ENCODE assay signal across 14 mouse cellular contexts in the genomic region with DNA sequence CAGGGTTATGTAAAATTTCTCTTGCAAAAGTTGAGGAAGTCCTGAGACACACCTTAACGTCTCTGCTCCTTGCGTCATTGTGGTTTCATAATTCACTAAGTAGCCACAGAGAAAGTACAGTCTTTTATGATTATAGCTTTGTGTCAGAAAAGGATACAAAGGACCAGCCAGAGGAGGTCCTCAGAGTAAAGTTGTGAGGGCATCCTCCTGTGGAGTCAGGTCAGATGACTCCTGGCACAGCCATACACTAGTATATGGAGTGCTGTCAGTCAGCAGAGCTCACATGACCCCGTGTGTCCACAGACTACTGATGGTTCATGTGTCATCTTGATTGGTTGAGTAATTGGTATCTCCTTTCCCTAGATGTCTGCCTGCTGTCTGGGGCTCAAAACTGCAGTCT. TPM values are rescaled to one million over a fixed set of nuclear protein-coding genes. Genes with fewer than 3 reads are reported as not detected.
DNase-seq lines count a peak whose midpoint lies in the region; ATAC-seq and TF ChIP-seq lines count a peak whose summit lies in the region.
"Had no signal": no experiment of that assay in that cellular context is flagged by ENCODE, and none has a peak within 500 bp of the region (broad histone marks: within the 10 kb centered on the region; RNA-seq: fewer than 3 reads in every experiment).

No protein-coding gene starts in this region.

- no peak overlapping the region for H3K4me3 ChIP-seq in liver, adult 2 months (ENCODE audit: insufficient read depth, low read depth, low read length)
- no peak overlapping the region for H3K4me3 ChIP-seq in MEL (ENCODE audit: control insufficient read depth in 1 of 2, insufficient read depth in 1 of 2, low read depth in 2 of 2, low read length in 2 of 2)
- H3K4me3 ChIP-seq: embryonic facial prominence, embryonic 12.5 days; heart, adult 2 months; hindbrain, embryonic 10.5 days; limb, embryonic 12.5 days; megakaryocyte, embryonic 14.5 days had no signal

- no peak overlapping the region for H3K27ac ChIP-seq in liver, adult 2 months (replicated peaks; ENCODE audit: insufficient read depth, low read depth, low read length)
- peak overlapping the region; percentile 79 for H3K27ac ChIP-seq in MEL (ENCODE audit: control insufficient read depth, low read depth, low read length)
- H3K27ac ChIP-seq: embryonic facial prominence, embryonic 12.5 days; heart, adult 2 months; hindbrain, embryonic 10.5 days; limb, embryonic 12.5 days had no signal

- TF ChIP-seq CTCF in liver, adult 2 months (IDR thresholded peaks at IDR 0.05; ENCODE audit: low read depth, low read length), result no peak
- no peak for TF ChIP-seq CTCF in MEL (IDR thresholded peaks at IDR 0.05 in 2 of 3, conservative IDR thresholded peaks at IDR 0.05 in 1 of 3; ENCODE audit: control insufficient read depth in 1 of 3, insufficient read depth in 1 of 3, low read depth in 2 of 3, low read length in 3 of 3, poor library complexity in 1 of 3, severe bottlenecking in 1 of 3)

- peak; percentile 50 for DNase-seq in liver, adult 2 months (ENCODE audit: extremely low read depth, low read depth, low spot score)
- DNase-seq in liver (no peak), MEL (ENCODE audit: low read depth, low spot score) (peak; percentile 64)
- DNase-seq in CD4-positive helper T cell, adult 2 months (ENCODE audit: low read depth, low spot score), result peak; percentile 55
- no peak for DNase-seq in urinary bladder, postnatal 25 days (ENCODE audit: low spot score)
- no peak for DNase-seq in cerebellum, postnatal 25 days
- DNase-seq: adrenal gland, postnatal 10 days; cerebellum, adult 2 months; heart, adult 2 months had no signal

- H3K9ac ChIP-seq in liver, adult 2 months (ENCODE audit: low read depth, low read length), result no peak overlapping the region
- H3K9ac ChIP-seq in MEL (ENCODE audit: control insufficient read depth, low read depth, low read length, poor library complexity, severe bottlenecking), result peak overlapping the region; percentile 3; the same call in 1 of the 2 replicates
- H3K9ac ChIP-seq: embryonic facial prominence, embryonic 12.5 days; limb, embryonic 12.5 days had no signal

- peaks cover 71% of the 10 kb centered on the region for H3K79me2 ChIP-seq in liver, adult 2 months (ENCODE audit: control insufficient read depth, insufficient read depth, low read length)
- peaks cover 74% of the 10 kb centered on the region for H3K79me2 ChIP-seq in MEL (ENCODE audit: control insufficient read depth, insufficient read depth, low read length, poor library complexity)

- no peak for TF ChIP-seq POLR2A in liver, adult 2 months (IDR thresholded peaks at IDR 0.05; ENCODE audit: extremely low read depth, insufficient read depth, low read length)
- TF ChIP-seq POLR2A in MEL (IDR thresholded peaks at IDR 0.05; ENCODE audit: control insufficient read depth in 1 of 2, insufficient read depth in 1 of 2, low read depth in 1 of 2, low read length in 2 of 2, poor library complexity in 1 of 2), result no peak

- peaks cover 25% of the 10 kb centered on the region for H3K4me1 ChIP-seq in liver, adult 2 months (ENCODE audit: control insufficient read depth, insufficient read depth, low read length)
- peaks cover 20 to 37% of the 10 kb centered on the region in 2 experiments for H3K4me1 ChIP-seq in MEL (ENCODE audit: control insufficient read depth in 1 of 2, insufficient read depth in 2 of 2, low read length in 2 of 2)

- H3K36me3 ChIP-seq in liver, adult 2 months (ENCODE audit: control insufficient read depth, insufficient read depth, low read length), result no peaks in the 10 kb centered on the region
- peaks cover 0 to 50% of the 10 kb centered on the region in 2 experiments; a peak in 2 of 4 replicates for H3K36me3 ChIP-seq in MEL (ENCODE audit: control insufficient read depth in 1 of 2, insufficient read depth in 2 of 2, low read length in 2 of 2)

- no peaks in the 10 kb centered on the region for H3K27me3 ChIP-seq in liver, adult 2 months (ENCODE audit: control insufficient read depth, insufficient read depth, low read length)
- no peaks in the 10 kb centered on the region for H3K27me3 ChIP-seq in MEL (ENCODE audit: control insufficient read depth in 1 of 2, insufficient read depth in 2 of 2, low read length in 2 of 2)
- H3K27me3 ChIP-seq: embryonic facial prominence, embryonic 12.5 days; limb, embryonic 12.5 days; megakaryocyte, embryonic 14.5 days had no signal

- TF ChIP-seq RAD21 in MEL (IDR thresholded peaks at IDR 0.05; ENCODE audit: low read depth, low read length), result no peak

- 38% methylated on average over 3 of the region's 3 CpGs for WGBS in liver, adult 2 months

- ATAC-seq in megakaryocyte progenitor cell, adult 5-6 weeks (replicated peaks; ENCODE audit: poor library complexity), result peak; percentile 93

- peak; percentile 58 to 72 for TF ChIP-seq EP300 in MEL (IDR thresholded peaks at IDR 0.05; ENCODE audit: low read depth in 1 of 2, low read length in 2 of 2)

- H3K9me3 ChIP-seq in MEL (replicated peaks; ENCODE audit: insufficient read depth, low read length), result no peaks in the 10 kb centered on the region

TF ChIP-seq in MEL, 35 proteins besides CTCF, POLR2A, EP300 and RAD21:
- TF ChIP-seq ETS1 (IDR thresholded peaks at IDR 0.05; ENCODE audit: low read depth, low read length) (peak; percentile 69), MAZ (IDR thresholded peaks at IDR 0.05; ENCODE audit: low read depth, low read length) (no peak), TCF12 (IDR thresholded peaks at IDR 0.05; ENCODE audit: low read depth, low read length) (0 out of 2 replicates have a peak, but pooled peaks have one; percentile 14), USF1 (IDR thresholded peaks at IDR 0.05; ENCODE audit: low read depth, low read length) (peak; percentile 74), SIN3A (IDR thresholded peaks at IDR 0.05; ENCODE audit: low read length) (peak; percentile 53; the same call in 1 of the 2 replicates)

RNA-seq across cellular contexts. Expression of gene Spin1, which starts 15.1 kb away (rescaled TPM):
- total RNA-seq in liver, adult 2 months (2014; rRNA removed), result 39.5 and 52.2 TPM in 2 replicates
- 17.1 and 19.5 TPM in 2 replicates for polyA plus RNA-seq in liver, adult 2 months (2012; rRNA removed)
- total RNA-seq in MEL (2012; rRNA removed), result 16.6 and 19.8 TPM in 2 replicates
- 10 to 100 TPM; 23.7 to 47.3 TPM for polyA plus RNA-seq in MEL (2012; ENCODE audit: insufficient read depth in 1 of 2, insufficient read length in 2 of 2, low read depth in 1 of 2, low replicate concordance in 2 of 2, missing spikeins in 1 of 2)
- total RNA-seq in megakaryocyte progenitor cell, adult 5-6 weeks (2015), result 39.3 and 40.0 TPM in 2 replicates
- 40.1 and 47.5 TPM in 2 replicates for total RNA-seq in megakaryocyte progenitor cell, adult 5-6 weeks (2017)

RNA-seq across cellular contexts. Expression of gene Nxnl2, which starts 55.1 kb away (rescaled TPM):
- total RNA-seq in liver, adult 2 months (2014; rRNA removed), result 0.07 and 0.09 TPM in 2 replicates
- polyA plus RNA-seq in liver, adult 2 months (2012; rRNA removed), result 0.06 TPM in 1 of 2 replicates, not detected in the other
- not detected in 2 replicates for total RNA-seq in MEL (2012; rRNA removed)
- not detected for polyA plus RNA-seq in MEL (2012; ENCODE audit: insufficient read depth in 1 of 2, insufficient read length in 2 of 2, low read depth in 1 of 2, low replicate concordance in 2 of 2, missing spikeins in 1 of 2)
- total RNA-seq in megakaryocyte progenitor cell, adult 5-6 weeks (2015), result not detected in 2 replicates
- not detected in 2 replicates for total RNA-seq in megakaryocyte progenitor cell, adult 5-6 weeks (2017)

Comparison
In these comparisons a context has a peak if more than half of its experiments do, and no peak if none do; other contexts are left out.
1. DNase-seq: peak in liver, adult 2 months (single experiment), CD4-positive helper T cell, adult 2 months (single experiment) and MEL (single experiment); none in liver (single experiment), urinary bladder, postnatal 25 days (single experiment) and cerebellum, postnatal 25 days (0 of 2).